Mouse (Mus musculus) heart, embryonic 16.5 days (tissue): Measurements from ENCODE around the gene Casz1. TPM values are rescaled to one million over a fixed set of nuclear protein-coding genes. Genes with fewer than 3 reads are reported as not detected.

Experiments used
- ATAC-seq: fragments of 200-750 bp; cut with Nextera tagmentation; replicated peaks from 2 replicates; pipeline ENCODE4 v1.8.0; 2017; ENCODE audit warnings: moderate number of reproducible peaks; ENCODE audit not compliant: insufficient read depth, low FRiP score; ENCODE audit errors: extremely low read depth
- H3K27ac ChIP-seq: fragments of 300-500 bp; sonication (generic); 2 replicates; pipeline ENCODE4 v1.5.1; 2014; ENCODE audit warnings: mild to moderate bottlenecking, low read length, control low read depth, moderate library complexity
- H3K27me3 ChIP-seq: fragments of 300-500 bp; sonication (generic); 2 replicates; pipeline ENCODE4 v1.6.1; 2014; ENCODE audit warnings: low read length, mixed read lengths; ENCODE audit not compliant: control insufficient read depth, insufficient read depth
- H3K36me3 ChIP-seq: fragments of 300-500 bp; sonication (generic); 2 replicates; pipeline ENCODE4 v1.6.1; 2014; ENCODE audit not compliant: control insufficient read depth, insufficient read depth
- H3K4me1 ChIP-seq: fragments of 300-500 bp; sonication (generic); 2 replicates; pipeline ENCODE4 v1.6.1; 2014; ENCODE audit warnings: low read length, mixed read lengths; ENCODE audit not compliant: control insufficient read depth, insufficient read depth
- H3K4me2 ChIP-seq: fragments of 300-500 bp; sonication (generic); 2 replicates; pipeline ENCODE4 v1.6.1; 2014; ENCODE audit warnings: low read depth, mild to moderate bottlenecking, control low read depth, low read length
- H3K4me3 ChIP-seq: fragments of 300-500 bp; sonication (generic); 2 replicates; pipeline ENCODE4 v1.5.1; 2014; ENCODE audit warnings: mild to moderate bottlenecking, control low read depth, low read length
- H3K9ac ChIP-seq: fragments of 300-500 bp; sonication (generic); 2 replicates; pipeline ENCODE4 v1.6.1; 2014; ENCODE audit warnings: low read length, control low read depth
- H3K9me3 ChIP-seq: fragments of 300-500 bp; sonication (generic); replicated peaks from 2 replicates; pipeline ENCODE4 v1.6.1; 2016; ENCODE audit warnings: low read length; ENCODE audit not compliant: control insufficient read depth
- WGBS: fragments of 180-500 bp; shearing (Covaris S2); extraction: QIAGEN DNeasy Blood & Tissue Kit; methylation state at CpG from one replicate; pipeline ENCODE4 v1.1.7; 2014; 5-methylcytosine and 5-hydroxymethylcytosine counted together
- polyA plus RNA-seq: library from polyadenylated mRNA; unstranded; fragments of >200 nt; fragmentation: Nextera tagmentation; extraction: Ambion mirVana; gene quantifications from 2 replicates; pipeline ENCODE4 v1.2.1, GENCODE M21; 2015

Casz1 gene
- polyA plus RNA-seq, 1 experiment from 2014 or later, result 22.4 TPM

DNA sequence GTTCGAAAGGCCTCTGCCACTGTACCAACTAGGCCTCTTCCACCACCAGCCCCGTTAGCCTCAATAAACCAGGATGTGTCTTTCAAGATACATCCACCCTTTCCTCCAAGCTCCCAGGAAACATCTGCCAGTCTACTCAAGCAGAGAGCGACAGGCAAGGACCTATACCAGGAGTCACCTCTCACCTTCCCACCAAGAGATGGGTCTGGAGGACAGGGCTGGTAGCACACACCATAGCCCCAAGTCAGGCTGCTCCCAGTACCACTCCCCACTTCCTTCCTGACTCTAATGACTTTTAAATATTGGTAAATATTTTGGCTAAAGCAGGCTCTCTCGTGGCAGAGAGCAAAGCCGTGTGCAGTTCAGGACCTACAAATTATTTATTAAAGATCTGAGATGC lies 77.6 kb downstream of the Casz1 start:
- ATAC-seq, result no peak
- Histone ChIP-seq H3K27ac (peak overlapping the region; percentile 98), H3K27me3 (no peaks in the 10 kb centered on the region), H3K4me1 (peaks cover 76% of the 10 kb centered on the region), H3K9me3 (no peaks in the 10 kb centered on the region), H3K36me3 (no peaks in the 10 kb centered on the region), H3K4me2 (no peak overlapping the region), H3K9ac (peak overlapping the region; percentile 38), H3K4me3 (no peak overlapping the region)
- 75% methylated on average over 5 of the region's 5 CpGs for WGBS

DNA sequence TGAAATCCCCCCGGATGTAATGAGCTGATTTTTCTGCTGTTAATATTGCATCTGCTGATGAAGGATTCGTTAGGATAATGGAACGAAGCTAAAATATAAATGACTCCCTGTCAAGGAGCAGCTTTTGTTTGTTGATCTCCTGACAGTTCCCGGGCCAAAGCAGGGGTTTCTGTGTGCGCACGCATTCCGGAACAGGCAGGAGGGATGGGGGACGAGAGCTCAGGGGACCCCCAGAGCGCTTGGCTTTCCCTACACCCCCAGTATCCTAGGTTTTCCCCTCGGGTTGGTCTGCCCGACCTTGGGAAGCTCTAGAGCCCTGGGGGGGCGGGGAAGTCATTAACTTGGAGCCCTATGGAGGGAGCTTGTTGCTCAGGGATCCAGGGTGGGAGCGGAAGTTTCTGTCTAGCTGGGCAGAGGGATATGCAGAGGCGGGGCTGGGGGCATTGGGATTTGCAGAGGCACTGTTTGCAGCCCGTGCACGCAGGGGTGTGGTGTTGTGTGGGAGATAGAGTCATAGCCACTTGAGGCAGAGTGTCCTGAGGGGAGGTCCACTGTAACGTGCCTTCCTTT lies 78.2 kb downstream of the Casz1 start:
- peaks cover 70% of the 10 kb centered on the region for H3K4me1 ChIP-seq
- peak overlapping the region; percentile 98 for H3K27ac ChIP-seq
- no peaks in the 10 kb centered on the region for H3K9me3 ChIP-seq
- H3K4me2 ChIP-seq, result no peak overlapping the region
- no peak overlapping the region for H3K4me3 ChIP-seq
- no peaks in the 10 kb centered on the region for H3K27me3 ChIP-seq
- no peaks in the 10 kb centered on the region for H3K36me3 ChIP-seq
- ATAC-seq, result no peak
- H3K9ac ChIP-seq, result peak overlapping the region; percentile 58
- WGBS, result 25% methylated on average over 17 of the region's 17 CpGs

DNA sequence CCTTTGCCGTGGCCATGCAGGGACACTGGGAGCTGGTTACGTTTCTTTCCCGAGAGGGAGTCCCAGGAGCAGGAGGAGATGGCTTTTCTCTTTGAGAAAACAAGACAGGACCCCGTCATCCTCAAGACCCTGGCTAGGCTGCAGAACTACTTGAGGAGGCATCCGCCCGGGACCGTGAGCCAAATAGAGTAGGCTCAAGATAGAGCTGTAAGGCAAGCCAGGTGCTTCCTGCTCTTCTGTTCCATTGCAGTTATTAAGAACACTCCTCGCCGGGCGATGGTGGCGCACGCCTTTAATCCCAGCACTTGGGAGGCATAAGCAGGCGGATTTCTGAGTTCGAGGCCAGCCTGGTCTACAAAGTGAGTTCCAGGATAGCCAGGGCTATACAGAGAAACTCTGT lies 80.4 kb downstream of the Casz1 start:
- Histone ChIP-seq H3K27ac (no peak overlapping the region), H3K4me1 (peaks cover 57% of the 10 kb centered on the region), H3K9ac (no peak overlapping the region), H3K9me3 (no peaks in the 10 kb centered on the region), H3K4me2 (no peak overlapping the region), H3K4me3 (no peak overlapping the region), H3K36me3 (no peaks in the 10 kb centered on the region), H3K27me3 (0 out of 2 replicates have a peak, but pooled peaks cover 3% of the 10 kb centered on the region)
- no peak for ATAC-seq
- WGBS, result 74% methylated on average over 14 of the region's 14 CpGs

DNA sequence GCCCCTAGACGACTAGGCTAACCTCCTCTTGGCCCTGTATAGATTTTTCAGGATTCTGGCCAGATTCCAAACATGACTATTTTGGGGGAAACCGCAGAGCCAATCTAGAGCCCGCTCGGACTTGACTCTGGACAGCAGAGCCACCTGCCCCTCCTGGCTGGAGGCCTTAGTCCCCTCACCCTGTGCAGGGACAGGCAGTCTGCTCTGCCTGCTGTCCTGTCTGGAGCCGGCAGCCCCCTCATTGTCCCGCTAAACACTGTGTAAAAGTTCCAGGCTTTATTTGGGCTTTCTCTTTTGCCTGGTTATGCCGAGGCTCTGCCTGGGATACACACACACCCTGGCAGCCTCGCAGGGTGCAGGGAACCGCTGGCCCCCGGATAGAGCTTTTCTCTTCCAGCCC lies 81.2 kb downstream of the Casz1 start:
- no peak overlapping the region for H3K27ac ChIP-seq
- H3K4me2 ChIP-seq, result peak overlapping the region; percentile 1; the same call in 1 of the 2 replicates
- 31% methylated on average over 10 of the region's 10 CpGs for WGBS

DNA sequence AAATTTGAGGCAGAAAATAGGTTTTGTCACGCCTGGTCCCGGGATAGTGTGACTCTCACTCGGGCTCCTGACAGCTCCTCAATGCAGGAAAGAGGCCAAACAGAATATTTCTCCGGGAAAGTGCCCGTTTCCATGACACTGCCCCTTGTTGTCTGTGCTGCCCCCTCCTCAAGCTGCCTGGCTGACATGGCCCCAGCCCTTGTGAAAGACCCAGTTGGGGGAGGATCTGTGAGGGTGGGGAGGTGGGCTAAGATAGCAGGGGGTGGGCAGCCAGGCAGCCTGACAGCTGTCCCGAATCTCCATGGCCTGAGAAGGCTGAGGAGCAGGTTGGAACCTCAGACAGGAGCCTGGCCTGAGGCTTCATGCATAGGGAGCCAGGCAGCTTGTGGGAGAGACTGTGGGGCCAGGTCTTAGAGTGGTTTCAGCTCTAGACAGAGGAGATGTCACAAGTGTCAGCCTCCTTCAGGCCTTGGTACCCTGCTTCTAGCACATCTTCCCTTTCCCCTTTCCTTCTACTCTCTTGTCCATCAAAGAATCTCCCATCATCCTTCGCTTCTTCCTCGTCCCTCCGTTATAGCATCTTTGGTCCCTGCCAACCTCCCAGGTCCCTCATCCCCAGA lies 81.8 kb downstream of the Casz1 start:
- H3K27ac ChIP-seq, result no peak overlapping the region
- ATAC-seq, result no peak
- no peak overlapping the region for H3K4me3 ChIP-seq
- 0 out of 2 replicates have a peak overlapping the region, but pooled peaks have one; percentile 21 for H3K9ac ChIP-seq
- WGBS, result 58% methylated on average over 9 of the region's 9 CpGs
- no peaks in the 10 kb centered on the region for H3K36me3 ChIP-seq
- H3K9me3 ChIP-seq, result no peaks in the 10 kb centered on the region
- peaks cover 49% of the 10 kb centered on the region for H3K4me1 ChIP-seq
- no peak overlapping the region for H3K4me2 ChIP-seq
- H3K27me3 ChIP-seq, result peaks cover 13% of the 10 kb centered on the region

More for the DNA sequence above, 81.2 kb downstream of the Casz1 start:
- Histone ChIP-seq H3K9ac (peak overlapping the region; percentile 5; the same call in 1 of the 2 replicates), H3K4me3 (no peak overlapping the region), H3K4me1 (peaks cover 49% of the 10 kb centered on the region), H3K9me3 (no peaks in the 10 kb centered on the region), H3K36me3 (no peaks in the 10 kb centered on the region), H3K27me3 (peaks cover 8% of the 10 kb centered on the region)
- no peak for ATAC-seq

DNA sequence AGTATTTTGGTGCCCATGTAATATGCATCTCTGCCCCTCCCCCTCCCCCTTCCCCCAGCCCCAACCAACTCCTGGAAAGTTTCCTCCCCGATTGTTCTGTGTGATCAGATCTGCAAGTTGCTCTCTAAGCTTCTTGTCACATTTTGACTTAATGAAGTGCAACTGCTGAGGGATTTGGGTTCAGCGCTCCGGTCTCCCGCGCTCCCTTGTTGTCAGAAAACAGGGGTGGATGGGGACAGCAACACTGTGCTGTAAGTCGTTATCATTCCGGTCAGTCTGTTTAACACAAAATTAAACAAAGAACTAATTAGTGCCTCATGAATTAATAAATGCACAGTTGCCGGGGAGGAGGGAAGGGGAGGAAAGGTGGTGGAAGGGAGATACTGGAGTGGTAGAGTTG lies 84.0 kb downstream of the Casz1 start:
- Histone ChIP-seq H3K4me1 (peaks cover 30% of the 10 kb centered on the region), H3K4me3 (no peak overlapping the region), H3K27me3 (peaks cover 16% of the 10 kb centered on the region), H3K27ac (no peak overlapping the region), H3K9me3 (no peaks in the 10 kb centered on the region), H3K9ac (no peak overlapping the region), H3K4me2 (no peak overlapping the region), H3K36me3 (no peaks in the 10 kb centered on the region)
- WGBS, result 67% methylated on average over 8 of the region's 8 CpGs
- no peak for ATAC-seq

DNA sequence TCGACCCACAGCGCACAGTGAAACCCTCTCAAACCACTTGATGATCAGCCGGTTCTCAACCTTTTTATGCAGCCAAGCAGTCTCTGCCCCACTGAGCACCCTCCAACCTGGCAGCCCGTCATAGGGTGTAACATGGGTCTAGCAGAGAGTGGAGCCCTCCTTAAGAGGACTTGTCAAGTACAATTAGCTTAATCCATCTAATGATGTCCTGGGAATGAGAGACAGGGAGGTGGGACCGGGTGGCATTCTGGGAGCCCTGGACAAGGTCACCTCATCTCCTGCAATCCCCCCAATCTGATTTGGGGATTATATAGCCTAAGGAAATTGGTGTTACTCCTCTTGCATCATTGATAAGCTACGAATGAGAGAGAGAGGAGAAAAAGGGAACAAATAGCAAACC lies 84.8 kb downstream of the Casz1 start:
- Histone ChIP-seq H3K9me3 (no peaks in the 10 kb centered on the region), H3K9ac (no peak overlapping the region), H3K27ac (no peak overlapping the region), H3K4me3 (no peak overlapping the region), H3K4me1 (peaks cover 30% of the 10 kb centered on the region), H3K4me2 (no peak overlapping the region), H3K27me3 (peaks cover 19% of the 10 kb centered on the region), H3K36me3 (no peaks in the 10 kb centered on the region)
- WGBS, result 65% methylated on average over 6 of the region's 6 CpGs
- no peak for ATAC-seq

DNA sequence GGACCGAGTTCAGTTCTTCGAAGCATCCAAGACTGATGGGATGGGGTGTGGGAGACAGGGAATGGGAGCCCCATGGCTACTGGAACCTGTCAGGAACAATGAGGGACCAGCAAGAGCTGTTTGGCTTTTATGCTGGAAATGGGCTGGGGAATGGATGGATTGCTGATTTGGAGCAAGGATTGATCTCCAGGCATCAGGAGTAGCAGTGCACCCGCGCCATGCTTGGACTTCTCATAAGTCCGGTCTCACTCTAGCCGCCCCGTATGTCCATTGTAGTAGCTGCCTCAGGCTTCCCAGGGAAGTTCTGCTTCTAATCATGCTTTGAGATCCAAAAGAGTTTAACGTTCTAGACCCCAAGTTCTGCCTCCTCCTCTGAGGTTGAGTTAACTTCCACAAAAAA lies 86.2 kb downstream of the Casz1 start:
- no peak overlapping the region for H3K4me3 ChIP-seq
- peaks cover 19% of the 10 kb centered on the region for H3K27me3 ChIP-seq
- WGBS, result 71% methylated on average over 8 of the region's 8 CpGs
- peak overlapping the region; percentile 62 for H3K4me2 ChIP-seq
- H3K9me3 ChIP-seq, result no peaks in the 10 kb centered on the region
- H3K4me1 ChIP-seq, result peaks cover 23% of the 10 kb centered on the region
- no peaks in the 10 kb centered on the region for H3K36me3 ChIP-seq
- peak overlapping the region; percentile 58 for H3K9ac ChIP-seq
- no peak overlapping the region for H3K27ac ChIP-seq
- ATAC-seq, result no peak
